Mouse (Mus musculus): ENCODE measurements around the gene Srsf2. TPM values are rescaled to one million over a fixed set of nuclear protein-coding genes. Genes with fewer than 3 reads are reported as not detected.
"Not testable (repeated sequence)": the region's sequence is repeated elsewhere in the genome, so short reads cannot be mapped to it uniquely, and the experiment has no call there.

Gene Srsf2
- total RNA-seq (2015) (784 and 845 TPM in 2 replicates), total RNA-seq (2017) (315 and 355 TPM in 2 replicates)

- peak; percentile 74 for ATAC-seq (ENCODE audit: poor library complexity, severe bottlenecking)
Observed at GRCm38 (mm10) chr11:116852891-116853511, at the start of gene Srsf2. TSS of gene Srsf2 (minus strand) at chr11:116853094.

DNA sequence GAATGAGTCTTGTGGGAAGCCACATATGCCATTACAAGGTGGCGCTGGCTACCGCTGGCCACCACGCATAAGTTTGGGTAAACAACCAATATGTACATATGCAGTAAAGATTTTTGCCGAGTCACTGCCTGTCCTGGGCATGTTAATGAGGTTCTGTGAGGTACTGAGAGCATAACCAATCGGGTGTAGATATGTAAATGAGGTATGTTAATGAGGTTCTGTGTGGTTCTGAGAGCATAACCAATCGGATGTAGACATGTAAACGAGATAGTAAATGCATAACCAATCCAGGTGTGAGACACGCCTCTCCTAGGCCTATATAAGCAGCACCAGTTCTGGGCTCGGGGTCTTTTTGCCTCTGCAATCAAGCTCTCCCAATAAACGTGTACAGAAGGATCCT, 49.7 kb upstream of the Srsf2 start:
- not testable (repeated sequence) for ATAC-seq (ENCODE audit: poor library complexity, severe bottlenecking)

DNA sequence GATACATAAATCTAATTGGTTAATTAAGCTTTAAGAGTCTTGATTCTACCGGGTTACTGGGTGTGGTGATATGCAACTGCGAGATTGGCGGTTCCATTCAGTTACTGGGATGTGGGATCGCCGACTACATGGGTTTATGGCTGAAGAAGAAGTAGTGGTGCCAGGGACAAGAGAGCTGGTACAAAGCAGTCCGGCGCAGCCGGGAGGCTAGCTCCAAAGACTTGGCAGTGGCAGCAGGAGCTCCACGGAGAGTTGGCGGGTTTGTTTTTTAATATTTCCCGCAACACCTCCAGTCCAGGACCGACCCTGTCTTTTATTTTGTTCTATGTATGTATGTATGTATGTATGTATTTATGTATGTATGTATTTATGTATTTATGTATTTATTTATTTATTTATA, 46.4 kb upstream of the Srsf2 start:
- no peak for ATAC-seq (ENCODE audit: poor library complexity, severe bottlenecking)

DNA sequence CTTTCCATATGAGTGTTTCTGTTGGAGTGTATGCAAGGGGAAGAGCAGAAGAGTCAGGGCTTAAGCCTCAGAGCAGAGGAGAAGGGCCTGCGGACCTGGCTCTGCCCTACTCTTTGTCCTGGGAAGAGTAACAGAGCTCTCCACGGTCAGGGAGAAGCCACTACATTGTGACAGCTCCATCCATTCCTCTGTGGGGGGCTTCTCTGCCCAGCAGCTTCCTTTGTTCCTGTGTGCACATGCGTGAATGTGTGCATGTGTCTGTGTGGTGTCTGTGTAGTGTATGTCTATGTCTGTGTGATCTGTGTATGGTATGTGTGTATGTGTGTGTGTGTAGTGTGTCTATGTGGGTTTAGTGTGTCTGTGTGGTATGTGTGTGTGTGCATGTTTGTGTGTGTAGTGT, 42.5 kb upstream of the Srsf2 start:
- no peak for ATAC-seq (ENCODE audit: poor library complexity, severe bottlenecking)

DNA sequence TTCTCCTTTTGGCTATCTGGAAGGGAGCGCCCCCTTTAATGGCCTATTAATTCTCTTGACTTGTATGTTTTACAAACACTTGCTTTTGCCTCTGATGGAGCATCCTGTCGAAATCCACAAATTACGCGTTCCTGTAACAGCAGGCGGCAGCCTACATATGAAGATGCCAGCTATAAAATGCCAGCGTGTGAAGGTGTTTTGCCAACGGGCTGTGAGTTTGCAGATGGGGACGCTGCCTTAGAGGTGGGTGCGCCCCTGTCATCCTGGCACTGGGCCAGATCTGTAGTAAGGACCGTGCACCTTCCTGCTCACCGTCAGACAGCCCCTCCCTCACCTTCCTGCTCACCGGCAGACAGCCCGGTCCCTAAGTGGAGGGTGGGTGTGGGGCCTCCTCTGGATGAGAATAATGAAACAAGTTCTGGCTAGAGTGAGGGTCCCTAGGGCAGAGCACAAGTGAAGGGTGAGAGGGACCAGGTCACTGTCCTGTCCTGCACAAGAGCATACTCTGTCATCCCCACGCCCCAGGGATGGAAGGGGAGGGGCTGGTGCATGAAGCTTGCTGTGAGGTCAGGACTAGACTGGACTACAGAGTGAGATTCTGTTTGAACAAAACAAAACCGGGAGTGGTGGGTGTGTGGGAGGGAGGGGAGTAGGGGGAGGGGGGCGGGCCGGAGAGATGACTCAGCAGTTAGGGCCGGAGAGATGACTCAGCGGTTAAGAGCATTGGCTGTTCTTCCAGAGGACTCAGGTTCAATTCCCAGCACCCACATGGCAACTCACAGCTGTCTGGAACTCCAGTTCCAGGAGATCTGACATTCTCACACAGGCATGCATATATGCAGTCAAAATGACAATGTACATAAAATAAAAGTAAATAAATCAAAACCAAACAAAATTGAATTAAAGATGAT, 40.9 kb upstream of the Srsf2 start:
- ATAC-seq (ENCODE audit: poor library complexity, severe bottlenecking), result no peak

- no peak for ATAC-seq (ENCODE audit: poor library complexity, severe bottlenecking)
Observed at GRCm38 (mm10) chr11:116887136-116887535, 34.2 kb upstream of the Srsf2 start.

DNA sequence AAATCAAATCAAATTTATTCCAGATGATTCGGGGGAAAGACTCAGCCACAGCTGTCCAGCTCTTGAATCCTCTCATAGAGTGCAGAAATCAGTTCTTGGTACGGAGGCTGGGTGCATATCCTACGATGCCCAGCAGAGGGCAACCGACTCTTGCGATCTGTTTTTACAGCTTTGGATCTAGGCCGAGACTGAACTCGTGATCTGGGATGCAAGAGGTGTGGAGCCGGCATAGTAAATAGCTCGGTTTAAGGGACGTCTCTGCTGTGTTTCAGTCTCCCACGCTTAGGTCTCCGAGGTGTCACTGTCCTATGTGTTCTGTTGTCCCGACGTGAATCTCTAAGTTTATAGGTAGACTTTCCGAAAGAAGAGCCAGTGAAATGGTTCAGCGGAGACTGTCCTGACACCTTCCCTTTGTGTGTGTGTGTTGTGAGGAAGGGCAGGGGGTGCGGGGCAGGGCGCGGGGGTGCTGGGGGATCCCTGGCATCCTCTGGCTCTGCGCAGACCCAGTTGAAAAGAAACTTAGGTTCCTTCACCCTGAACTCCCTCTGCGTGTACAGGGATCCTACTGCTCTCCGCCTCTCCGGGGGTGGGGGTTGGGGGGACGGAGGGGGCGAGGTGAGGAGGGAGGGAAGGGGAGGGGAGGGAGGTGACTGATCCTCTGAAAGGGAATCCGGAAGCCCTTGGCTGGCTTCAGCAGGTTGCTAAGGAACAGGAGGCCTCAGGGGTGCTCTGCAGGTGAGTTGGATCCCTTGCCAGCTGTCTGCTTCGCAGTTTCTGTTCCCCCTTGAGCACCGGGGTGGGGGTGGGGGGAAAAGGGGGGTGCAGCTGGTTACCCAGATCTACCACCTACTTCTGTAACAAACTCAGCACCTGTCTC, 32.6 kb upstream of the Srsf2 start:
- peak; percentile 85 for ATAC-seq (ENCODE audit: poor library complexity, severe bottlenecking)

DNA sequence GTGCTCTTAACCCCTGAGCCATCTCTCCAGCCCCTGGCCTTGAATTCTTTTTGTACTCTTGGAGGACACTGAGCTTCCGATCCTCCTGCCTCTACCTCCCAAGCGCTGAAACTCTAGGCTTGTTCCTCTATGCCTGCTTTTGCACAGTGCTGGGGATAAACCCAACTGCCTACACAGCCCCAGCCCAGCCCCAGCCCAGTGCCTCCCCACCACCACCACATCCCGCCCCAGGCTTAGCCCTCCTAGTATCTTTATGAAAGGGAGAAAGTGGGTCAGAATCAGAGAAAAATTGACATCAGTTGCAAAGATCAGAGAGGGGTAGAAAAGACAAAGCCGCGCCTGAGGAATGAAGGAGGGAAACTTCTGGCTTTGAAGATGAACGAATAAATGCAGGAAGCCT, 31.2 kb upstream of the Srsf2 start:
- no peak for ATAC-seq (ENCODE audit: poor library complexity, severe bottlenecking)

DNA sequence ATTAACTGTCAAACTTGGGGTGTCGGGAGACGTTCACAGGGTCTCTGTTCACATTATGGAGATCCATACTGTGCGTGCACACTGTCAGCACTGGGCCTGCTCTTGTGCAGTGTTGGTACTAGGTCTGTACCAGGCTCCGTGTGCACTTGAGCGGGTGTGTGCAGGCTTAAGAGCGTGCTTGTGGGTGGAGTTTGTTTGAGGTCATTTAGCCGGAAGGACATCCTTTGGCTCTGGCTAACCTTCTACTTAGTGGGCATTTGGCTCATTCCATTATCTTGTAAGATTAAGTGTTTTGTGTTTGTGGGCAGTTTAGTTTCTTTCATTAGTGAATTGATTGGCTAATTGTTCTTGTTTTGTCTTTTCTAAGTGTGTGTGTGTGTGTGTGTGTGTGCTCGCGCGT, 29.6 kb upstream of the Srsf2 start:
- no peak for ATAC-seq (ENCODE audit: poor library complexity, severe bottlenecking)

DNA sequence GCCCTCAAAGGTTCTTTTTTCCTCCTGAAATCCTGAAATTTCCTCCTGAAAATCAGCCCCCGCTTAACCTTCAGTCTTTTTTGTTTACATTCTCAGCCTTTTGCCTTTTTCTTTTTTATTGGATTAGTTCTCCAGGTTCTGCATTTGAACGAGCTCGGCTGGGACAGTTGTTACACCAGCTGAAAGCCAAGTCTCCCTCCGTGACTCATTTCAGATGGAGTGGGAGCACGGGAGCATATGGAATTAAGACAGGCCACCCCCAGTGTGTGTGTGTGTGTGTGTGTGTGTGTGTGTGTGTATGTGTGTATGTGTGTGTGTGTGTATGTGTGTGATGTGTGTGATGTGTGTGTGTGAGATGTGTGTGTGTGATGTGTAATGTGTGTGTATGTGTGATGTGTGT, 28.5 kb upstream of the Srsf2 start:
- ATAC-seq (ENCODE audit: poor library complexity, severe bottlenecking), result no peak

- ATAC-seq (ENCODE audit: poor library complexity, severe bottlenecking), result no peak
Observed at GRCm38 (mm10) chr11:116880839-116881238, 27.9 kb upstream of the Srsf2 start.

DNA sequence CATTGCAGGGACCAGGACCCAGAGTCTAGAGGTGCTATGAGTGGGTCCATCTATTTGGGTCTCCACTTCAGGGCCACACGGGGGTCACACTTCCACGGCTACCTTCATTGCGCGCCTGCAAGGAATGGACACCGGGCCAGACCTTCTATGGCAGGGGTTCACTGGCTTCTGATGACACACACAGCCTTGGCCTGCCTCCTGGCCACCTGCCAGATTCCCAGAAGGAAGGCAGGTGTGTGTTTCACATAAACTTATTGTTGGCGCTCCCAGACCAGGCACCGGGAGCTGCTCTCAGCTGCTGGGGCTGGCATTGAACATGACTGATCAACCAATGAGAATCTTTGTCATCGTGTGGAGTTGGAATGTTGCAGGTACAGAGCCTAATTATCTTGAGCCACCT, 25.6 kb upstream of the Srsf2 start:
- ATAC-seq (ENCODE audit: poor library complexity, severe bottlenecking), result no peak

GRCm38 (mm10) chr11:116873987-116874386, 21.1 kb upstream of the Srsf2 start:
- ATAC-seq (ENCODE audit: poor library complexity, severe bottlenecking), result no peak

DNA sequence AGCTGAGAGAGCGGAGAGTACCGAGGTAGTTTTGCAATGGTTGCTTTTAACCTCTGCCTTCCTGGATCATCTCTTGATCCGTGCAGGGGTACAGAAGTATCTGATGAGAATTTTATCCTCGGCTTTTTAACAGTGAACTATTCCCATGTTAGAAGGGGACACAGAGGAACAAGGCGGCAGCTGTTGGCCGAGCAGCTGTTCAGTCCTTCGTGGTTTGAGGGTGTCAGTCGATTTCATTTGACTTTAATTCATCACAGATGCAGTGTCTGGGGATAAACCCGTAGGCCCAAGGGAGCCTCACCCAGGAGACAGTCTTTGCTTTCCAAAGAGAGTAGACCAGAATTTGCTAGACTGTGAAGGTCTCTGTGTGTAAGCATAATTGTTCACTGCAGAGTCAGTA, 18.6 kb upstream of the Srsf2 start:
- ATAC-seq (ENCODE audit: poor library complexity, severe bottlenecking), result no peak

GRCm38 (mm10) chr11:116869641-116870040, 16.7 kb upstream of the Srsf2 start:
- ATAC-seq (ENCODE audit: poor library complexity, severe bottlenecking), result no peak

- ATAC-seq (ENCODE audit: poor library complexity, severe bottlenecking), result no peak
Observed at GRCm38 (mm10) chr11:116869223-116869622, 16.3 kb upstream of the Srsf2 start.

DNA sequence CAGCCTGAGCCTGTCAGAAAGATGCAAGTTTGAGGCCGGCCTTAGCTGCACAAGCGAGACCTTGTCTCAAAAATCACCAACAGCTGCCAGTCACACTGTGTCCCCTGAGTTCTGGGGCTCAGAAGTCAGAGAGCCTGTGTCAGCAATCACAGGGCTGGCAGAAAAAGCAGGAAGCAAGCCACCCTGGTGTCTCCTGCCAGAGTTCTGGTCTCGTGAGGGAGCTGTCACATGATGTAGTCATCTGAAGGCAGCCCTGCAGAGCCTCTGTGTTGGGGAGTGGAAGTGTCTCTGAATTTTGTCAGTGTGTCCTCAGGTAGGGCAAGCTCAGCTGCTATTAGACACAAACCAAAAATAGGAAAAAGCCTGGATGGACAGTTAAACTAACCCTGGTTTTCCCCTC, 15.2 kb upstream of the Srsf2 start:
- no peak for ATAC-seq (ENCODE audit: poor library complexity, severe bottlenecking)

GRCm38 (mm10) chr11:116865945-116866585, 13.2 kb upstream of the Srsf2 start:
- ATAC-seq (ENCODE audit: poor library complexity, severe bottlenecking), result no peak

- no peak for ATAC-seq (ENCODE audit: poor library complexity, severe bottlenecking)
Observed at GRCm38 (mm10) chr11:116864444-116864843, 11.6 kb upstream of the Srsf2 start.

- no peak for ATAC-seq (ENCODE audit: poor library complexity, severe bottlenecking)
Observed at GRCm38 (mm10) chr11:116857183-116857850, 4.4 kb upstream of the Srsf2 start.
